In genomic region chr12:84893648-84894628, GRCm38 (mm10) we compare ENCODE assay signal across 19 mouse cellular contexts. TPM values are rescaled to one million over a fixed set of nuclear protein-coding genes. Genes with fewer than 3 reads are reported as not detected.
DNase-seq lines count a peak whose midpoint lies in the region; ATAC-seq and TF ChIP-seq lines count a peak whose summit lies in the region.
"Had no signal": no experiment of that assay in that cellular context is flagged by ENCODE, and none has a peak within 500 bp of the region (broad histone marks: within the 10 kb centered on the region; RNA-seq: fewer than 3 reads in every experiment).

No protein-coding gene starts in this region.

- peak overlapping the region; percentile 21; the same call in 1 of the 2 replicates for H3K9ac ChIP-seq in embryonic facial prominence, embryonic 13.5 days
- no peak overlapping the region for H3K9ac ChIP-seq in midbrain, embryonic 11.5 days (ENCODE audit: low read length)
- H3K9ac ChIP-seq in limb, embryonic 14.5 days (ENCODE audit: low read depth, low read length, severe bottlenecking), result no peak overlapping the region
- H3K9ac ChIP-seq in kidney, embryonic 16.5 days (replicated peaks; ENCODE audit: low read length), result no peak overlapping the region
- H3K9ac ChIP-seq: forebrain, embryonic 12.5 days; hindbrain, embryonic 12.5 days; liver, postnatal 0 days had no signal

- DNase-seq in embryonic facial prominence, embryonic 10.5 days (ENCODE audit: low spot score), result no peak
- DNase-seq in midbrain, embryonic 11.5 days (ENCODE audit: low spot score, missing footprints), result peak; percentile 37
- no peak for DNase-seq in midbrain, embryonic 10.5 days (ENCODE audit: low spot score)
- DNase-seq in gastrocnemius, adult 2 months, result peak; percentile 52
- peak; percentile 64 for DNase-seq in limb, embryonic 14.5 days (ENCODE audit: low spot score)
- no peak for DNase-seq in left cerebral cortex, adult 9 months (ENCODE audit: low spot score in 2 of 2)
- DNase-seq: adrenal gland, postnatal 14 days; cerebellum, adult 18-20 months; cerebellum, postnatal 36 days; liver; liver, postnatal 0 days; lung, postnatal 36 days; thymus, adult 18-20 months had no signal

- 53% methylated on average over 9 of the region's 9 CpGs for WGBS in embryonic facial prominence, embryonic 13.5 days
- WGBS in embryonic facial prominence, embryonic 10.5 days, result 68% methylated on average over 9 of the region's 9 CpGs
- WGBS in midbrain, embryonic 11.5 days, result 68% methylated on average over 9 of the region's 9 CpGs
- WGBS in midbrain, embryonic 10.5 days, result 69% methylated on average over 9 of the region's 9 CpGs
- 22% methylated on average over 9 of the region's 9 CpGs for WGBS in limb, embryonic 14.5 days
- WGBS in kidney, embryonic 16.5 days, result 40% methylated on average over 9 of the region's 9 CpGs

- H3K9me3 ChIP-seq in embryonic facial prominence, embryonic 13.5 days, result no peaks in the 10 kb centered on the region
- H3K9me3 ChIP-seq in embryonic facial prominence, embryonic 10.5 days, result no peaks in the 10 kb centered on the region
- no peaks in the 10 kb centered on the region for H3K9me3 ChIP-seq in midbrain, embryonic 11.5 days (ENCODE audit: control insufficient read depth, low read length)
- H3K9me3 ChIP-seq in midbrain, embryonic 10.5 days (replicated peaks), result no peaks in the 10 kb centered on the region
- H3K9me3 ChIP-seq in limb, embryonic 14.5 days (ENCODE audit: control insufficient read depth, low read length), result no peaks in the 10 kb centered on the region
- H3K9me3 ChIP-seq in kidney, embryonic 16.5 days (ENCODE audit: low read length), result no peaks in the 10 kb centered on the region
- H3K9me3 ChIP-seq: forebrain, embryonic 12.5 days; hindbrain, embryonic 12.5 days had no signal

- no peaks in the 10 kb centered on the region for H3K36me3 ChIP-seq in embryonic facial prominence, embryonic 13.5 days
- no peaks in the 10 kb centered on the region for H3K36me3 ChIP-seq in embryonic facial prominence, embryonic 10.5 days (replicated peaks)
- H3K36me3 ChIP-seq in midbrain, embryonic 11.5 days (ENCODE audit: control insufficient read depth, insufficient read depth, low read length), result no peaks in the 10 kb centered on the region
- H3K36me3 ChIP-seq in midbrain, embryonic 10.5 days, result no peaks in the 10 kb centered on the region
- H3K36me3 ChIP-seq in limb, embryonic 14.5 days (ENCODE audit: control insufficient read depth, insufficient read depth, low read length), result no peaks in the 10 kb centered on the region
- H3K36me3 ChIP-seq in kidney, embryonic 16.5 days (ENCODE audit: insufficient read depth, low read length), result no peaks in the 10 kb centered on the region
- H3K36me3 ChIP-seq: forebrain, embryonic 12.5 days; hindbrain, embryonic 12.5 days had no signal

- peaks cover 20% of the 10 kb centered on the region for H3K4me1 ChIP-seq in embryonic facial prominence, embryonic 13.5 days
- peaks cover 15% of the 10 kb centered on the region for H3K4me1 ChIP-seq in embryonic facial prominence, embryonic 10.5 days
- H3K4me1 ChIP-seq in midbrain, embryonic 11.5 days (ENCODE audit: control insufficient read depth, insufficient read depth, low read length), result no peaks in the 10 kb centered on the region
- H3K4me1 ChIP-seq in midbrain, embryonic 10.5 days, result peaks cover 7% of the 10 kb centered on the region; the same call in 1 of the 2 replicates
- no peaks in the 10 kb centered on the region; the same call in 1 of the 2 replicates for H3K4me1 ChIP-seq in limb, embryonic 14.5 days (ENCODE audit: control insufficient read depth, insufficient read depth, low read length)
- H3K4me1 ChIP-seq in kidney, embryonic 16.5 days (ENCODE audit: insufficient read depth, low read length), result peaks cover 7% of the 10 kb centered on the region; the same call in 1 of the 2 replicates
- H3K4me1 ChIP-seq: forebrain, embryonic 12.5 days; hindbrain, embryonic 12.5 days had no signal

- H3K4me2 ChIP-seq in embryonic facial prominence, embryonic 13.5 days, result no peak overlapping the region
- H3K4me2 ChIP-seq in midbrain, embryonic 11.5 days, result no peak overlapping the region
- no peak overlapping the region for H3K4me2 ChIP-seq in limb, embryonic 14.5 days (replicated peaks; ENCODE audit: low read depth, low read length, severe bottlenecking)
- no peak overlapping the region for H3K4me2 ChIP-seq in kidney, embryonic 16.5 days (replicated peaks; ENCODE audit: low read depth, low read length)
- H3K4me2 ChIP-seq: forebrain, embryonic 12.5 days; hindbrain, embryonic 12.5 days had no signal

- ATAC-seq in embryonic facial prominence, embryonic 13.5 days (ENCODE audit: insufficient number of reproducible peaks, insufficient read depth, low FRiP score, low TSS enrichment, low read depth), result no peak
- ATAC-seq in midbrain, embryonic 11.5 days (ENCODE audit: low FRiP score), result no peak
- peak; percentile 88 for ATAC-seq in limb, embryonic 14.5 days (ENCODE audit: low FRiP score, low read depth)
- ATAC-seq in kidney, embryonic 16.5 days (ENCODE audit: low FRiP score, low TSS enrichment), result no peak
- ATAC-seq: liver, postnatal 0 days had no signal

- H3K4me3 ChIP-seq in embryonic facial prominence, embryonic 13.5 days, result no peak overlapping the region
- H3K4me3 ChIP-seq in embryonic facial prominence, embryonic 10.5 days, result no peak overlapping the region
- no peak overlapping the region for H3K4me3 ChIP-seq in midbrain, embryonic 11.5 days (ENCODE audit: low read depth, low read length)
- no peak overlapping the region for H3K4me3 ChIP-seq in midbrain, embryonic 10.5 days
- no peak overlapping the region for H3K4me3 ChIP-seq in gastrocnemius, adult 2 months
- H3K4me3 ChIP-seq in limb, embryonic 14.5 days (replicated peaks; ENCODE audit: low read length), result no peak overlapping the region
- no peak overlapping the region for H3K4me3 ChIP-seq in kidney, embryonic 16.5 days (ENCODE audit: low read length)
- H3K4me3 ChIP-seq: forebrain, embryonic 12.5 days; hindbrain, embryonic 12.5 days; layer of hippocampus, adult 2 months had no signal

- intact Hi-C loops in gastrocnemius, adult 2 months (cut with DNase I), result no loop called here

- no peaks in the 10 kb centered on the region; the same call in 1 of the 2 replicates for H3K27me3 ChIP-seq in embryonic facial prominence, embryonic 13.5 days
- no peaks in the 10 kb centered on the region for H3K27me3 ChIP-seq in embryonic facial prominence, embryonic 10.5 days (replicated peaks; ENCODE audit: low read depth, poor library complexity, severe bottlenecking)
- no peaks in the 10 kb centered on the region for H3K27me3 ChIP-seq in midbrain, embryonic 11.5 days (ENCODE audit: control insufficient read depth, insufficient read depth, low read length)
- no peaks in the 10 kb centered on the region for H3K27me3 ChIP-seq in midbrain, embryonic 10.5 days (ENCODE audit: low read depth, poor library complexity, severe bottlenecking)
- no peaks in the 10 kb centered on the region for H3K27me3 ChIP-seq in limb, embryonic 14.5 days (ENCODE audit: control insufficient read depth, insufficient read depth, low read length)
- no peaks in the 10 kb centered on the region for H3K27me3 ChIP-seq in kidney, embryonic 16.5 days (ENCODE audit: insufficient read depth, low read length)
- H3K27me3 ChIP-seq: forebrain, embryonic 12.5 days; hindbrain, embryonic 12.5 days had no signal

- no peak for TF ChIP-seq POLR2A in limb, embryonic 14.5 days (IDR thresholded peaks at IDR 0.05; ENCODE audit: borderline replicate concordance, extremely low read depth, insufficient read depth, insufficient read length)

- peak overlapping the region; percentile 40; the same call in 1 of the 2 replicates for H3K27ac ChIP-seq in embryonic facial prominence, embryonic 13.5 days
- no peak overlapping the region for H3K27ac ChIP-seq in embryonic facial prominence, embryonic 10.5 days (replicated peaks)
- no peak overlapping the region for H3K27ac ChIP-seq in midbrain, embryonic 11.5 days (ENCODE audit: low read depth, low read length)
- H3K27ac ChIP-seq in midbrain, embryonic 10.5 days (replicated peaks), result no peak overlapping the region
- no peak overlapping the region for H3K27ac ChIP-seq in gastrocnemius, adult 2 months
- H3K27ac ChIP-seq in limb, embryonic 14.5 days (replicated peaks; ENCODE audit: low read depth, low read length), result no peak overlapping the region
- H3K27ac ChIP-seq in kidney, embryonic 16.5 days (ENCODE audit: low read length), result no peak overlapping the region
- H3K27ac ChIP-seq: forebrain, embryonic 12.5 days; hindbrain, embryonic 12.5 days; kidney, postnatal 0 days; layer of hippocampus, adult 2 months had no signal

- no peak for TF ChIP-seq CTCF in gastrocnemius, adult 2 months (IDR thresholded peaks at IDR 0.05)

RNA-seq across cellular contexts. Expression of gene Ltbp2, which starts 17.6 kb away (rescaled TPM):
- 1.7 and 4.4 TPM in 2 replicates for polyA plus RNA-seq in embryonic facial prominence, embryonic 13.5 days (2015; fragmentation: Nextera tagmentation; extraction: Ambion mirVana)
- 0.12 TPM in 1 of 2 replicates, not detected in the other for polyA plus RNA-seq in embryonic facial prominence, embryonic 10.5 days (2016; fragmentation: Nextera tagmentation; extraction: Ambion mirVana)
- polyA plus RNA-seq in midbrain, embryonic 11.5 days (2014; fragmentation: Nextera tagmentation; extraction: Ambion mirVana), result 0.05 TPM in 1 of 2 replicates, not detected in the other
- polyA plus RNA-seq in midbrain, embryonic 10.5 days (2016; fragmentation: Nextera tagmentation; extraction: Ambion mirVana), result 0.11 and 0.22 TPM in 2 replicates
- 1 to 10 TPM in 1 of 2 experiments, under 1 TPM in 1; 0.78 to 1.6 TPM for total RNA-seq in gastrocnemius, adult 2 months (2021)
- polyA plus RNA-seq in limb, embryonic 14.5 days (2012; rRNA removed), result 12.3 and 17.1 TPM in 2 replicates
- polyA plus RNA-seq in limb, embryonic 14.5 days (2014; fragmentation: Nextera tagmentation; extraction: Ambion mirVana), result 4.4 and 5.2 TPM in 2 replicates
- polyA plus RNA-seq in kidney, embryonic 16.5 days (2015; fragmentation: Nextera tagmentation; extraction: Ambion mirVana), result 0.89 and 0.98 TPM in 2 replicates

Comparison
In these comparisons a context has a peak if more than half of its experiments do, and no peak if none do; other contexts are left out.
1. DNase-seq: peak in midbrain, embryonic 11.5 days (single experiment), gastrocnemius, adult 2 months (single experiment) and limb, embryonic 14.5 days (single experiment); none in embryonic facial prominence, embryonic 10.5 days (single experiment), midbrain, embryonic 10.5 days (single experiment) and left cerebral cortex, adult 9 months (0 of 2).